Mouse (Mus musculus) T-helper 1 cell (primary cell): ENCODE data around the gene Glo1.
"Not testable (repeated sequence)": the region's sequence is repeated elsewhere in the genome, so short reads cannot be mapped to it uniquely, and the experiment has no call there.

Experiments used
- in situ Hi-C: fragments of 300-600 bp; cut with MboI, MseI; formaldehyde crosslinking; loops from one replicate; pipeline ENCODE4 v1.15.1; 2025; ENCODE audit warnings: high pct_unique_total_duplicates

Glo1 gene

GRCm38 (mm10) chr17:30626719-30627118 is at the start of gene Glo1:
Glo1 (minus strand) TSS chr17:30626871.
- in situ Hi-C loops = not testable (repeated sequence)

- in situ Hi-C loops = loop anchor here (10.0 kb wide), 1 partner anchor 1460 kb away; no protein-coding TSS in a partner anchor
Observed at GRCm38 (mm10) chr17:30675021-30675740, 48.5 kb upstream of the Glo1 start.

DNA sequence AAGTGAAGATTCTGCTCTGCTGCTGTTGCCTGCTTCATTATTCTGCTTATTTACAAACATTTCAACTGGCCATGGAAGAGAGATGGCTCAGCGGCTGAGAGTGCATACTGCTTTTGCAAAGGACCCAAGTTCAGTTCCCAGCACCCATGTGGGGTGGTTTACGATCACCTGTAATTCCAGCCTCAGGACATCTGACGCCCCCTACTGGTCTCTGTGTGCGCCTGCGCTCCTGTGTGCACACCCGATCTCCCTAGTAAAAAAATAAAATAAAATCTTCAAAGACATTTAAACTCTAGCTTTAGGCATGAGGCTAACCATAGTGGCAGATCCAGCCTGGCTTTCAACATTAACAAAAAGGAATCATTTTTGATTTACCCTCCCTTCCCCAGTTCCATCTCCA is 46.4 kb upstream of the Glo1 start:
- in situ Hi-C loops = loop anchor here (5.0 to 10.0 kb wide), 2 partner anchors 116 to 1458 kb away; no protein-coding TSS in a partner anchor

DNA sequence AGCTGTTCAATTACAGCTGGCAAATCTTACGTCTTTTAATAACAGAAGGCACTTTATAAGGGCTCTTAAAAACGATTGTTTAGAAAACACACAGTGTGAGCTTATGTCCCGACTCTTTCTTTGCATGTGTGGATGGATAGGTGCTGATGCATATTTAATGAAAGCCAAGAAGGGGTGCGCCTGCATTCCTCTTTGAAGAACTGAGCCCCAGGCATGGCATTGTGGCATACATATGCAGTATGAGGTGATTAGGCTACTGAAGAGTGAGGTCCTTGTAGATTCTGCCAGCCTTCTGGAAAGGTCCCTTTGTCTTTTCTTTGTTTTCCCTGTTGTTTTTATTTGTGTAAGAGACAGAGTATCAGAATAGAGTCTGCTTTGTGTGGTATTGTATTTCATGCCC is 45.9 kb upstream of the Glo1 start:
- in situ Hi-C loops = loop anchor here (5.0 to 10.0 kb wide), 2 partner anchors 115 to 1458 kb away; no protein-coding TSS in a partner anchor

DNA sequence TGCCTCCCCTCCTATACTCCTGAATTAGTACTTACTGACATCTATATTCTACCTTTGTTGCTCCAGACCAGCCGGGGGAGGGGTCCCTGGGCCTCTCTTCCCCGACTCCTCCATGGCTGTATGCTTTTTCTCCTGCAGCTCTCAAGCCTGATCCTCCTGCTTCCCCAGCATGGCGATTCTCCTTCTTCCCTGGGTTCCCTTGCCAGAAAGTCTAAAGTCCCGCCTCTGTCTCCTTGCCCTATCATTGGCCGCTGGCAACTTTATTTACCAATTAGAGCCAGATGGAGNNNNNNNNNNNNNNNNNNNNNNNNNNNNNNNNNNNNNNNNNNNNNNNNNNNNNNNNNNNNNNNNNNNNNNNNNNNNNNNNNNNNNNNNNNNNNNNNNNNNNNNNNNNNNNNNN is 38.2 kb upstream of the Glo1 start:
- in situ Hi-C loops = no loop called here

DNA sequence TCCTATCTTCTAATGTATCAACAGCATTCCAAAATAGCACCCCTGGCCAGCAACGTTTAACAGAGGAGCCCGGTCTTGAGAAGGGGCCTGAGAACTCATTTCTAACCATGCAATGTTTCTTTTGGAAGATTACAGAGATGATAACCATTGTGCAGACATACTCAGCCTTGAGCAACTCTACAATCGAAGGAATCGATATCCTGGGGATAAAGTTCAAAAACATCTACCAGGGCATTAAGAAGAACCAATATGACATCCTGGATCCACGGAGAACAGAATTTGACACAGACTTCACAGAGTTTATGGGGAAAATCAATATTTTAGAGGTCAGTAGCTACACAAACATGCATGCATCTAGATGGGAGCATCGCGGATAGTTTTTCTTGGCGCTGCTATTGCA is 36.5 kb upstream of the Glo1 start:
- in situ Hi-C loops = no loop called here

DNA sequence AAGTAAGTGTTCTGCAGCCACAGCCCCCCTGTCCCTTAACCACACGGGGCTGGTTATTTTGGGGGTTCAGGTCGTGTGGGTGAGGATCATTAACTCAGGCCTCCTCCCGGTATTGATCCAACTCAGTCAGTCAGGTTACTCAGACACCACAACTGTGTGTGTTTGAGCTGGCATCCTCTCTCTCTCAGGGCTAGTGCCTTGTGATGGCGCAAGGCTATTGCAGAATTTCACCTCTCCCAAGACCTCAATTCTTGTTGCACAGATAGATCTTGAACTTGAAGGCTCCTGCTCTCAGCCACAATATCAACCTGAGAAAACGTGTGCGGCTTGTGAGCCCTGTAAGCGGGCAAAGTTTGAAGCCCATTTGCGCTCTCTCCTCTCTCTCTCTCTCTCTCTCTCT is 35.5 kb upstream of the Glo1 start:
- in situ Hi-C loops = no loop called here

- in situ Hi-C loops = no loop called here
Observed at GRCm38 (mm10) chr17:30658152-30658544, 31.5 kb upstream of the Glo1 start.

GRCm38 (mm10) chr17:30657530-30658151 is 31.0 kb upstream of the Glo1 start:
- in situ Hi-C loops = no loop called here

DNA sequence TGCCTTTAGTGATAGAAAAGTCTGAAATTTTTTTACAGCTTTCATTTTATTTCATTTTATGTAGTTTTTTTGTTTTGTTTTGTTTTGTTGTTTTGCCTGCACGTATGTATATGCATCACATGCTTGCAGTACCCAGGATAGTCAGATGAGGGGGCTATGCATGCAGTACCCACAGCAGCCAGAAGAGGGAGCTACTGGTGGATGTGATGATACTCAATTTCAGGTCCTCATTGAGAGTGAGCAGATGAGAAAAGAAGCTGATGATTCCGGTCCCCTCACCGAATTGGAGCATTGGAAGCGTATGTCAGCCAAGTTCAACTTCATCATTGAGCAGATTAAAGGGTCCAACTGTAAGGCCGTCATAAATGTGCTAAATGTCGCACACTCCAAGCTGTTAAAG is 26.3 kb upstream of the Glo1 start:
- in situ Hi-C loops = no loop called here

GRCm38 (mm10) chr17:30648770-30649169 is 22.1 kb upstream of the Glo1 start:
- in situ Hi-C loops = no loop called here

DNA sequence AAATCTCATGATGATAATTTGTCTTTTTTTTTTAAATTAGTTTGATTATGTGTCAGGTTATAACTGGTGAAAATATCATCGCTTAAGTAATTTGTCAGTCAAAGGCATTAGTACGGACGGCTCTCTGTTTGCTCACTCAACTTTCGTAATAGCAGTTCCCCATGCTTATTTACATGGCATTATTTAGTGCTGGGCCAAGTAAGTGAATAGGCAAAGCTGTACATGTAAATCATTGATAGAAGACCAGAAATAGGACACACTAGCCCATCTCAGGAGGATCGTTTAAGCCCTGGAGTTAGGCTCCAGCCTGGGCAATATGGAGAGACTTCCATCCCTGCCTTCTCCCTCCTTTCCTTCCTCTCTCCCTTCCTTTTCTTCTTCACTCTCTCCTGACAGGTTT is 14.2 kb upstream of the Glo1 start:
- in situ Hi-C loops = no loop called here

DNA sequence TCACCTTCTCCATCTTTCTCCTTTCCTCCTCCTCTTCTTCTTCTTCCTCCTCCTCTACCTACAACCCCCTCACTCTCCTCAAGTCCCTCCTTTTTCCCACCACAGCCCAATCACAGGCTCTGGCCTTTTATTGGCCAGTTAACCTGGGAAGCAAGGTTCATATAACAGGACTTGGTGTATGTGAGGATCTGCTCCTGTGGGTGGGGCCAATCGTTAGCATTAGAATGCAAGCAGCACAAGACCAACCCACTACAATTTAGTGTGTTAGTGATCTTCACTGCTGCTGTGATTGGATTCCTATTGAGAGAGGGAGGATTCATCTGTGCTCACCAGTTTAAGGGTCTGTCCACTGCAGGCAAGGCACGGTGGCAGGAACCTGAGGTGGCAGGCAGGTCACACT is 12.3 kb upstream of the Glo1 start:
- in situ Hi-C loops = no loop called here

DNA sequence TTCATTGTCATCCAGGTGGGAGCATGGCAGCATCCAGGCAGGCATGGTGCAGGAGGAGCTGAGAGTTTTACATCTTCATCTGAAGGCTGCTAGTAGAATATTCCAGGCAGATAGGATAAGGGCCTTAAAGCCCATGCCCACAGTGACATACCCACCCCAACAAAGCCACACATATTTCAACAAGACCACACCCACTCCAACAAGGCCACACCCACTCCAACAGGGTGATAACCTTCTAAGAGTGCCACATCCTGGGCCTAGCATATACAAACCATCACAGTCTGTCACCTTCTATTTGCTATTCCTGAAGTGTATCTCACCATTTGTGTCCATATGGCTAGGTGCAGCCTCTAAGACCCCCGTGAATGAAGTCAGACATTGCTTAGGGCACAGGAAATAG is 11.0 kb upstream of the Glo1 start:
- in situ Hi-C loops = no loop called here

DNA sequence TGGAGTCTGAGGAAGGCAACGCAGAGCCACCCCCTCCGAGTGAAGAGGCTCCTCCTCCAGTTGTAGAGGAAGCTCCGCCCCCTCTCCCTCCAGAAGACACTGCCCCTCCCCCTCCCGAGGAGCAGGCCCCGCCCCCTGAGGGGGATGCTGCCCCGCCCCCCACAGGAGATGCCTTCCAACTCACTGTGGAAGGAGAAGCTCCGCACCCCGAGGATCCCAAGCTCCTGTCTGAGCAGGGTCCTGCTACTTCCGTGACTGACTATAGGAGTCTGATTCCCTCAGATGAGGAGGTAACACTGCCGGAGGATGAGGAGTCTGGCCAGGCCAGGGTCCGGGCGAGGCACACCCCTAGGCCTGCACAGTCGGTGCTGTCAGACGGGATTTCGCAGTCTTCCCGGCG is 8.7 kb upstream of the Glo1 start:
- in situ Hi-C loops = no loop called here

GRCm38 (mm10) chr17:30624132-30624531 is 2.5 kb downstream of the Glo1 start, which contains the start of gene Dnah8:
Dnah8 (plus strand) TSS chr17:30624354.
- in situ Hi-C loops = not testable (repeated sequence)

GRCm38 (mm10) chr17:30623200-30623599 is 3.5 kb downstream of the Glo1 start:
- in situ Hi-C loops = no loop called here

GRCm38 (mm10) chr17:30621450-30621849 is 5.2 kb downstream of the Glo1 start:
- in situ Hi-C loops = no loop called here

GRCm38 (mm10) chr17:30620548-30620947 is 6.1 kb downstream of the Glo1 start:
- in situ Hi-C loops = no loop called here

- in situ Hi-C loops = no loop called here
Observed at GRCm38 (mm10) chr17:30619153-30619552, 7.5 kb downstream of the Glo1 start.

DNA sequence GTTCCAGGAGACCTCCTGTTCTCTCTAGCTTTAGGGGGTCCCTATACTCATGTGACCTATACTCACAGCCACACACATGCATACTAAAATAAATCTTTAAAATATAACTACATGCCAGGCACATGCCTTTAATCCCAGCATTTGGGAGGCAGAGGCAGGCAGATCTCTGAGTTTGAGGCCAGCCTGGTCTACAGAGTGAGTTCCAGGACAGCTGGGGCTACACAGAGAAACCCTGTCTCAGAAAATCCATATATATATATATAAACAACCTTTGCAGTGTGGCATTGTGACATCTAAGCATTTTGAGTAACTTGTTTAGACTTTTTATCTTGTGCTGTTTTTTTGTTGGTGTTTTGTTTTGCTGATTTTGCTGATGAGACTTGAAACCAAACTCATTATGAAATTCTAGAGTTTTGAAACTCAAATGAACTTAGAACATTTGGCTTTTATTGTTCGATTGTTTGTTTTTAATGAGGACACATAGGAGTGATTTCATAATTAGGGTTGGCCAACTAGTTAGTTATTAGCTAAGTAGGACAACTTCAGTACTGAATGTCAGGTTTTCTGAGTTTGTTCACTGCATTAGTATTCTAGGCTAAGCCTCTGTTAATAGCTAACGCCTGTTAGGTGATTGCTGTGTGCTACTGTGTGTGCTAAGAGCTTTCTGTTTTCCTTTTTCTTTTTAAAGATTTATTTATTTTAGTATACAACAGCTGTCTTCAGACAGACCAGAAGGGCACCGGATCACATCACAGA is 8.4 kb downstream of the Glo1 start:
- in situ Hi-C loops = no loop called here

DNA sequence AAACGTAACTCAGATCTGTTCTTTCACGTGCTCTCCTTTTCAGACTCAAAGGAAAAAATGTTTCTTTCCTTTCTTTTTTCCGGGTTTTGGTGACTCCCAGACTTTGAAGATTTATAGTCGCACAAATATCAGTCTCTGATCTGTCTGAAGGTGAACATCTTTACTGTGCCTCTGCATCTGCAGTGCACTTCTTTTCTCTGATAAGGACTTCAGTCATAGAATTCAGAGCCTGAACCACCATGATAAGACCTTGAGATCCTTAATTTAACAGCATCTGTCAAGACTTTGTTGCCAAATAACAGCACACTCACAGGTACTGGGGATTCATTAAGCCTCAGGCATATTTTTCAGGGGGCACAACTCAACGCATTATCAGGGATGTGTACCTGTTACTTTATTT is 10.5 kb downstream of the Glo1 start:
- in situ Hi-C loops = no loop called here
